Mouse (Mus musculus): ENCODE measurements around the gene Junb. TPM values are rescaled to one million over a fixed set of nuclear protein-coding genes. Genes with fewer than 3 reads are reported as not detected.
A peak's percentile ranks its signal among the peaks of the same experiment; 100 is the strongest.

Junb gene
- total and polyA plus RNA-seq, 2 experiments, result 12.3 to 29.5 TPM

GRCm38 (mm10) chr8:84945235-84945632, 33.3 kb downstream of the Junb start:
- WGBS, result 15% methylated on average over 11 of the region's 11 CpGs
- Histone ChIP-seq H3K9ac (ENCODE audit: low read depth, low read length) (no peak overlapping the region), H3K27me3 (ENCODE audit: control insufficient read depth, insufficient read depth, low read length) (peaks cover 19% of the 10 kb centered on the region), H3K4me1 (ENCODE audit: control insufficient read depth, insufficient read depth, low read length) (peaks cover 3% of the 10 kb centered on the region; the same call in 1 of the 2 replicates), H3K36me3 (ENCODE audit: control insufficient read depth, insufficient read depth, low read length) (no peaks in the 10 kb centered on the region), H3K27ac (replicated peaks; ENCODE audit: insufficient read depth, low read depth, low read length) (no peak overlapping the region), H3K79me2 (ENCODE audit: control insufficient read depth, insufficient read depth, low read length) (no peaks in the 10 kb centered on the region), H3K4me3 (ENCODE audit: insufficient read depth, low read depth, low read length) (no peak overlapping the region)
- DNase-seq (ENCODE audit: extremely low read depth, low read depth, low spot score), result no peak
- TF ChIP-seq POLR2A (IDR thresholded peaks at IDR 0.05; ENCODE audit: extremely low read depth, insufficient read depth, low read length) (no peak), CTCF (IDR thresholded peaks at IDR 0.05; ENCODE audit: low read depth, low read length) (no peak)

DNA sequence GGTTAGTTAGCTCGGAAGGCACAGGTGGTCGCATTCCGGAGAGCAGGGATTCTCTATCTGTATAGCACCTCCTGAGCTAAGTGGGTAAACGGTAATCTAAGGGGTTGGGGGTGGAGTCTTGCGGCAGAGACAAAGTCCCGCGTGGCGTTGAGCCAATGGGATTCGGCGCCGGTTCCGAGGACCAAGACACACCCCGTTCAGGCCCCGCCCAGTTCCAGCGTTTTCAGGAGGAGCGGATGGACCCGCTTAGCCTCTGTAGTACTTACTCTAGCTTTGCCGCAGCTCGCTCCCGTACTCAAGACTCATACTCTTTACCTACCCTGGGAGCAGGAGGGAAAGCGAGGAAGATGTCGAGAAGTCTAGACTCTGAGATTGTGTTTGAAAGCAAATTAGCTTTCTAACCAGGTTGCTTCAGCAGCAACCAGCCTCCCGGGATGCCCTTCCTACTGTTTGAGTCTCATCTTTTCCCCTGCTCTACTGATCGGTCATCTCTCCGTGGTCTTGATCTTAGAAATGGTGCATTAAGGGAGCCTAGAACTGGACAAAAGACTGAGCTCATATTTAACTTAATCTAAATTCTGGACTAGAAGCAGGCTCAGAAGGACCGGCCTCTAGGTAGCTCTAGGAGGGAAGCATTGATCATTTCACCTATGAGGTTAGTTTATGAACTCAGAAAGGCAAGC, 33.9 kb downstream of the Junb start:
- peaks cover 19% of the 10 kb centered on the region for H3K27me3 ChIP-seq (ENCODE audit: control insufficient read depth, insufficient read depth, low read length)
- H3K79me2 ChIP-seq (ENCODE audit: control insufficient read depth, insufficient read depth, low read length), result no peaks in the 10 kb centered on the region
- DNase-seq (ENCODE audit: extremely low read depth, low read depth, low spot score), result peak; percentile 30
- no peak overlapping the region for H3K9ac ChIP-seq (ENCODE audit: low read depth, low read length)
- H3K27ac ChIP-seq (replicated peaks; ENCODE audit: insufficient read depth, low read depth, low read length), result no peak overlapping the region
- WGBS, result 6% methylated on average over 26 of the region's 26 CpGs
- no peak for TF ChIP-seq POLR2A (IDR thresholded peaks at IDR 0.05; ENCODE audit: extremely low read depth, insufficient read depth, low read length)
- TF ChIP-seq CTCF (IDR thresholded peaks at IDR 0.05; ENCODE audit: low read depth, low read length), result no peak
- no peak overlapping the region for H3K4me3 ChIP-seq (ENCODE audit: insufficient read depth, low read depth, low read length)
- H3K36me3 ChIP-seq (ENCODE audit: control insufficient read depth, insufficient read depth, low read length), result no peaks in the 10 kb centered on the region
- peaks cover 3% of the 10 kb centered on the region; the same call in 1 of the 2 replicates for H3K4me1 ChIP-seq (ENCODE audit: control insufficient read depth, insufficient read depth, low read length)

GRCm38 (mm10) chr8:84943699-84944098, 34.8 kb downstream of the Junb start:
- peaks cover 19% of the 10 kb centered on the region for H3K27me3 ChIP-seq (ENCODE audit: control insufficient read depth, insufficient read depth, low read length)
- H3K4me1 ChIP-seq (ENCODE audit: control insufficient read depth, insufficient read depth, low read length), result peaks cover 3% of the 10 kb centered on the region; the same call in 1 of the 2 replicates
- no peak for DNase-seq (ENCODE audit: extremely low read depth, low read depth, low spot score)
- H3K79me2 ChIP-seq (ENCODE audit: control insufficient read depth, insufficient read depth, low read length), result no peaks in the 10 kb centered on the region
- H3K27ac ChIP-seq (replicated peaks; ENCODE audit: insufficient read depth, low read depth, low read length), result no peak overlapping the region
- H3K4me3 ChIP-seq (ENCODE audit: insufficient read depth, low read depth, low read length), result no peak overlapping the region
- WGBS, result 25% methylated on average over 4 of the region's 4 CpGs
- H3K36me3 ChIP-seq (ENCODE audit: control insufficient read depth, insufficient read depth, low read length), result no peaks in the 10 kb centered on the region
- no peak overlapping the region for H3K9ac ChIP-seq (ENCODE audit: low read depth, low read length)
- TF ChIP-seq POLR2A (IDR thresholded peaks at IDR 0.05; ENCODE audit: extremely low read depth, insufficient read depth, low read length) (no peak), CTCF (IDR thresholded peaks at IDR 0.05; ENCODE audit: low read depth, low read length) (no peak)

DNA sequence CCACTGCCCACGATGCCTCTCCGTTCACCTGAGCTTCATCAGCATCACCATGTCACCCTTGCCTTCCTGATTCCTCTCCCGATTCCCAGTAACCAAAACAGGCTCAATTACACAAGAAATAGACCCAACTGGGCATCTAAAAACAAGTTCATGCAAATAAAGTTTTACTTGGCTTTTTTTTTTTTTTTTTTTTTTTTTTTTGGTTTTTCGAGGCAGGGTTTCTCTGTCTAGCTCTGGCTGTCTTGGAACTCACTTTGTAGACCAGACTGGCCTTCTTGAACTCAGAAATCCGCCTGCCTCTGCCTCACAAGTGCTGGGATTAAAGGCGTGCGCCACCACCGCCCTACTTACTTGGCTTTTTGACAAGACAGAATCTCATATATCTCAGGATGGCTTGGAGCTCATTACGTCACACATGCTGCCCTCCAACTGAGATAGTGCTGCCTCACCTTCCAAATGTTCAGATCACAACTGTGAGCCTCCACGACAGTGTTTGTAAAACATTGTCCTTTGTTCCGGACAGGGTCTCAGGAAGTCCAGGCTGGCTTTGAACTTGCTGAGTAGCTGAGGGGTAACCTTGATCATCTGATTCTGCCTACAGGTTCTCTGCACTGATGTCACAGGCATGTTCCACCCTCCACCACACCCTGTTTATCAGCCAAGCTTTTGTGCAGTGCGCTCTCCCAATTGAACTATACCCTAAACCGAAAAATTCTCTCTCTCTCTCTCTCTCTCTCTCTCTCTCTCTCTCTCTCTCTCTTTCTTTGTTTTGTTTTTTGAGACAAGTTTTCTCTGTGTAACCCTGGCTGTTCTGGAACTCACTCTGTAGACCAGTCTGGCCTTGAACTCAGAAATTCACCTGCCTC, 40.7 kb downstream of the Junb start:
- no peaks in the 10 kb centered on the region for H3K36me3 ChIP-seq (ENCODE audit: control insufficient read depth, insufficient read depth, low read length)
- DNase-seq (ENCODE audit: extremely low read depth, low read depth, low spot score), result no peak
- H3K27me3 ChIP-seq (ENCODE audit: control insufficient read depth, insufficient read depth, low read length), result peaks cover 22% of the 10 kb centered on the region
- no peak overlapping the region for H3K4me3 ChIP-seq (ENCODE audit: insufficient read depth, low read depth, low read length)
- TF ChIP-seq CTCF (IDR thresholded peaks at IDR 0.05; ENCODE audit: low read depth, low read length), result no peak
- no peak for TF ChIP-seq POLR2A (IDR thresholded peaks at IDR 0.05; ENCODE audit: extremely low read depth, insufficient read depth, low read length)
- no peak overlapping the region for H3K9ac ChIP-seq (ENCODE audit: low read depth, low read length)
- H3K4me1 ChIP-seq (ENCODE audit: control insufficient read depth, insufficient read depth, low read length), result no peaks in the 10 kb centered on the region
- H3K27ac ChIP-seq (replicated peaks; ENCODE audit: insufficient read depth, low read depth, low read length), result no peak overlapping the region
- WGBS, result 65% methylated on average over 13 of the region's 13 CpGs
- no peaks in the 10 kb centered on the region for H3K79me2 ChIP-seq (ENCODE audit: control insufficient read depth, insufficient read depth, low read length)

DNA sequence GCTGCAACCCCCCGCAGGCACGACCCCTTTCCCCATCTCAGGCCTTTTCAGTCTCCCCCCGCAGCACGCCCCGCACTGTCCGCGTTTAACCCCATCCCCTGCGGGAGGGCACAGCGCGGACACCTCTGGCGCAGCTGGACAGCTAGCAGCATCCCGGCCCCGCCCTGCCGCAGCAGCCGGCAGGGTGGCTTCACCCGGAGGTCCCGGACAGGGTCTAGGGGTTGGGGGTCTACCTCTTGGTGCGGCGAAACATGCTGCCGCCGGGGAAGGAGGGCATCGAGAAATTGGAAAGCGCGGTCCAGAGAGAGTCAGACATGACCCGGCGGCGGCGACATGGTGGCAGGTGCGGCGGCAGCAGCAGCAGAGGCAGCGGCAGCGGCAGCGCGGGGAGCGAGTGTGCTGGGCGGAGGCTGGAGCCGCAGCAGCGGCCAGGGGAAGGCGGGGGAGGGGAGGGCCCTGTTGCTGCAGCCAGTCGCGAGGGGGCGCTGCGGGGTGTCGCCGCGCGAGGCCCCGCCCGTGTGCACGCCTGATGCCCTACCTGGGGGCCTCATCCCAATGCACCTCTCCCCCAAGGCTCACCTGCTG, 41.5 kb downstream of the Junb start, which contains the start of gene Mast1:
Gene Mast1, minus strand, starts transcription at position 398 of the 585 bp plus-strand sequence.
- WGBS, result 2% methylated on average over 48 of the region's 50 CpGs
- no peak for DNase-seq (ENCODE audit: extremely low read depth, low read depth, low spot score)
- H3K4me3 ChIP-seq (ENCODE audit: insufficient read depth, low read depth, low read length), result no peak within 1 kb of the TSS
- no peaks in the 10 kb centered on the region for H3K36me3 ChIP-seq (ENCODE audit: control insufficient read depth, insufficient read depth, low read length)
- no peaks in the 10 kb centered on the region for H3K79me2 ChIP-seq (ENCODE audit: control insufficient read depth, insufficient read depth, low read length)
- H3K27ac ChIP-seq (replicated peaks; ENCODE audit: insufficient read depth, low read depth, low read length), result no peak within 1 kb of the TSS
- peaks cover 22% of the 10 kb centered on the region for H3K27me3 ChIP-seq (ENCODE audit: control insufficient read depth, insufficient read depth, low read length)
- no peaks in the 10 kb centered on the region for H3K4me1 ChIP-seq (ENCODE audit: control insufficient read depth, insufficient read depth, low read length)
- TF ChIP-seq POLR2A (IDR thresholded peaks at IDR 0.05; ENCODE audit: extremely low read depth, insufficient read depth, low read length) (no peak), CTCF (IDR thresholded peaks at IDR 0.05; ENCODE audit: low read depth, low read length) (peak; percentile 74)
- H3K9ac ChIP-seq (ENCODE audit: low read depth, low read length), result no peak within 1 kb of the TSS

Measured in liver, adult 2 months (tissue).